Mouse (Mus musculus): ENCODE measurements at regions not wholly inside any gene's neighbourhood (a gene's known extent, or its start where the extent isn't known, plus 50 kb on each side); places are given as distances from the start of the nearest gene placed in this dataset.

DNA sequence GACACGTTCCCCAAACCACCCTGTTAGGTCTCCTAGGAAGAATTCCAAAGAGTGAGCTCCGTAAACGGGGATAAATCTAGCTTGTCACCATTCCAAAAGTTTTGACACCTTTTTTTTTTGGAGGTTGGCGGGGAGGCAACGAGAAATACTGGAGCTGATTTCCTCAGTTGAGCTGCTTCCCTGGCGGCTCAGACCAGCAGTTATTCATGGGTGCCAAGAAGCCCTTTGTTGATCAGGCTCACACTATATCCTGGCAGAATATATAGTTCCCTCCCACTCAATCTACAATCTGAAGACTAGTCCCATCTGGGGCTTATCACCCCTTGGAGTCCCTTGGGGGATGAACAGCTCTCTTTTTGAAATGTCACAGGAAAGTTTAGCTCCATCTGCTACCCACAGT is 77.5 kb upstream of the Tiam2 start:
- no peak for DNase-seq
- intact Hi-C loops (cut with DNase I; ENCODE audit: low total_unique reads) = no loop called here

DNA sequence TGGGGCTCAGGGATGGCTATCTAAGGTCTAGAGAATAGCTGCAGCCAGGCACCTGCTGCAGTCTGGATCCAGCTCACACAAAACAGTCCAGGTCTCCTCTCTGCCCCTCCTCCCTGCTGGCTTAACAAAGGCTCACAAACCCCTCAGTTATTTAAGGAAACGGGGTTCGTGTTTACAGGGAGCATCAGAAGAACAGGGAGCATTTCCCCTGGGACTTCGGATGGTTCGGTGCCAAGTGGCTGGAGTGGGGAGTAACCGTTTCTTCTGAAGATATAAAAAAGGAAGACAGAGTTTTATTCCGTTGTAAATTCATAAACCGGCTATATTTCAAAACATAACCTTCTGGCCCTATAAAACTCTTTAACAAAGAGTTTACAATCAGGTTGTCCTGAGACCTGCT is 77.1 kb upstream of the Tiam2 start:
- intact Hi-C loops (cut with DNase I; ENCODE audit: low total_unique reads) = no loop called here
- peak; percentile 27 for DNase-seq

GRCm38 (mm10) chr17:3251176-3251575 is 75.2 kb upstream of the Tiam2 start:
- intact Hi-C loops (cut with DNase I; ENCODE audit: low total_unique reads) = no loop called here
- DNase-seq = no peak

DNA sequence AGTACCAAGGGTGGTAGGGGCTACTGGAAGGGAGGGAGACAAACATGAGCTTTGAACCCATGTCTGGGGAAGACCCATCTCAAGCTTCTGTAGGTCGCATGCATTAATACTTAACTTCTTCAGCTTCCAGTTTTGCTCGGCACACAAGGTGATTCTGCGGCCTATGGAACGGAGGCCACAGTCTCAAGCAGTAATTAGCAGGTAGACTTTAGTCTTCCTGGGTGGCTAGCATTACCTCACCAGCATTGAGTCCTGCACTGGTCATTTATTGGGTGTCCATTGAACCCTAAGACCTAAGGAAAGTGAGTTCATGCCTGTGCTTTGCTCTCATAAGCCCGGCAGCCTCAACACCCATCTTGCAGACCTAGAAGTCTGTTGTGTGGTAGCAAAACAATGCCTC is 74.4 kb upstream of the Tiam2 start:
- no peak for DNase-seq
- intact Hi-C loops (cut with DNase I; ENCODE audit: low total_unique reads) = no loop called here

- intact Hi-C loops (cut with DNase I; ENCODE audit: low total_unique reads) = no loop called here
- peak; percentile 34 for DNase-seq
These were observed 72.7 kb upstream of the Tiam2 start for GRCm38 (mm10) chr17:3253508-3254176.

DNA sequence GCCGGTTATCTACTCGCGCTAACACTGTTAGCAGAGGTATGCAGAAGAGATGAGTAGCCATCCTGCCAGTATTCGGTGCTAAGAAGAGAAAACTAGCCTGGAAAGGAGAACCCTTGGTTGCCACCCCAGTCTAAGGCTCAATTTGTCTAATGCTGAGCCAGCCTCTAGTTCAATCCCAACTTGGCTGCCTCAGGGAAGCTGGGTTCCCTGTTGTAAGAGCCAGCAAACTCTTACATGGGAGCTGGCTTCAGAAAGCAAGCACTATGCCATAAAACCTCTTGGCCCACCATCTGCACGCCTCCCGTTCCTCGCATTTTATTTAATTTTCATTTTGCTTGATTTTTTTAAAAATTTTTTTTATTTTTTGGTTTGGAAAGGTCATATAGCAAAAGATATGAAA is 69.6 kb upstream of the Tiam2 start:
- no peak for DNase-seq
- intact Hi-C loops (cut with DNase I; ENCODE audit: low total_unique reads) = no loop called here

- DNase-seq = no peak
- intact Hi-C loops (cut with DNase I; ENCODE audit: low total_unique reads) = no loop called here
These were observed 67.4 kb upstream of the Tiam2 start for GRCm38 (mm10) chr17:3258811-3259510.

GRCm38 (mm10) chr17:3260796-3261195 is 65.6 kb upstream of the Tiam2 start:
- no peak for DNase-seq
- intact Hi-C loops (cut with DNase I; ENCODE audit: low total_unique reads) = no loop called here

DNA sequence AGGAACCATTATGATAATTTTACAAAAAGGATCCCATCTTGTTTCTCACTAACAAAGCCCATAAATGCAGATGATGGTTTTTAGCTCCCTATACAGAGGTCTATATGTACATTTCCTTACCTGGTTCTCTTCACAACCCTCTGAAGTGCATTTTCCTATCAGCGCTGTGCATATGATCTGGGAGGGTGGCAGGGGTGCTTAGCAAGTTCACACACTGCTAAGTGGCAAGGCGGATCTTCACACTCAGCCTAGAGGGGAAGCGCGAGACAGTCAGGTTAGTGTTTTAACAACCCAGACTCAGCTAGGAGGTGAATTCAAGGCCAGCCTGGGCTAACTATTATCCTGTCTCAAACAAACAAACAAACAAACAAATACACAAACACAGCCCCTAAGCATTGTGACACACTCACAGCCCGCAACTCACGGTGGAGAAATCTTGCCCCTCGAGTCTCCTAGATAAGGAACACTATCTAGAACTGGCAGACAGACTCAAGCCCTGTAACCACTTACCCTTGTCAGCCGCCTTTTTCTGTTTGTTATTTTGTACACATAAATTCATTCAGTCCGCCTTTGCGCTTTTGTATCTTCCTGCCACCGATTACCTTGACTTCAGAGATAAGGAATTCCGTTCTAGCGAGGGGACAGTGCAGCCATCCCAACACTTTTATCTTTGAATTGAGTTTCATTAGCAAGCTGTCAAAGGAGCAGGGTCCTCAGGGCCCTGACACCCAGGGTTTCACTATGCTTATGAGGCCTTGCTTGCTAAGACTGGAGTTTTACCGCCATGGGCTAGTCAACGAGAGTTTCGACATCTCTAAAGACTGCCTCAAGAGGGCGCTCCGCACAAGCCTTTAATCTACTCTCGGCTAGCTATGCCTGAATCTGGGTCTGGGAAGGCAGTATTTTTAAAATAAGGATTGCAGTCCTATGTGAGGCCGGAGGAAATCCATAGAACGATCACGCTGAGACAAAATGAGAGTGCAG is 53.0 kb upstream of the Tiam2 start:
- DNase-seq = peak; percentile 78
- intact Hi-C loops (cut with DNase I; ENCODE audit: low total_unique reads) = loop anchor here (5.0 kb wide), 1 partner anchor 239 kb away; no protein-coding TSS in a partner anchor

GRCm38 (mm10) chr17:3274449-3275285 is 51.7 kb upstream of the Tiam2 start:
- intact Hi-C loops (cut with DNase I; ENCODE audit: low total_unique reads) = loop anchor here (5.0 kb wide), 2 partner anchors 173 to 238 kb away; no protein-coding TSS in a partner anchor
- no peak for DNase-seq

All from gastrocnemius, postnatal 14 days (tissue).